Mouse (Mus musculus) forebrain, embryonic 12.5 days (tissue): Measurements from ENCODE around the gene Gdpd4. TPM values are rescaled to one million over a fixed set of nuclear protein-coding genes. Genes with fewer than 3 reads are reported as not detected.

Experiments used
- ATAC-seq: fragments of 200-750 bp; cut with Nextera tagmentation; 2 replicates; pipeline ENCODE4 v1.8.0; 2017; ENCODE audit warnings: moderate TSS enrichment; ENCODE audit not compliant: low FRiP score
- H3K27ac ChIP-seq: fragments of 300-500 bp; sonication (generic); 2 replicates; pipeline ENCODE4 v1.5.1; 2016; ENCODE audit warnings: mild to moderate bottlenecking
- H3K27me3 ChIP-seq: fragments of 300-500 bp; sonication (generic); 2 replicates; pipeline ENCODE4 v1.6.1; 2016; ENCODE audit warnings: mild to moderate bottlenecking
- H3K36me3 ChIP-seq: fragments of 300-500 bp; sonication (generic); replicated peaks from 2 replicates; pipeline ENCODE4 v1.6.1; 2016; ENCODE audit warnings: mild to moderate bottlenecking
- H3K4me1 ChIP-seq: fragments of 300-500 bp; sonication (generic); 2 replicates; pipeline ENCODE4 v1.6.1; 2016
- H3K4me2 ChIP-seq: fragments of 300-500 bp; sonication (generic); 2 replicates; pipeline ENCODE4 v1.6.1; 2016; ENCODE audit warnings: mild to moderate bottlenecking, moderate library complexity
- H3K4me3 ChIP-seq: fragments of 300-500 bp; sonication (generic); replicated peaks from 2 replicates; pipeline ENCODE4 v1.5.1; 2016; ENCODE audit warnings: mild to moderate bottlenecking
- H3K9ac ChIP-seq: fragments of 300-500 bp; sonication (generic); 2 replicates; pipeline ENCODE4 v1.6.1; 2016; ENCODE audit warnings: mild to moderate bottlenecking
- H3K9me3 ChIP-seq: fragments of 300-500 bp; sonication (generic); 2 replicates; pipeline ENCODE4 v1.6.1; 2016
- WGBS: fragments of 180-500 bp; shearing (Covaris S2); methylation state at CpG from one replicate; pipeline ENCODE4 v1.1.7; 2016; 5-methylcytosine and 5-hydroxymethylcytosine counted together
- polyA plus RNA-seq: library from polyadenylated mRNA; unstranded; fragments of >200 nt; fragmentation: Nextera tagmentation; extraction: Ambion mirVana; gene quantifications from 2 replicates; pipeline ENCODE4 v1.2.1, GENCODE M21; 2016

Gene Gdpd4
- polyA plus RNA-seq, 1 experiment from 2014 or later = not detected

- H3K4me1 ChIP-seq = no peaks in the 10 kb centered on the region
- no peak overlapping the region for H3K27ac ChIP-seq
- no peaks in the 10 kb centered on the region for H3K27me3 ChIP-seq
- H3K36me3 ChIP-seq = peaks cover 11% of the 10 kb centered on the region
- H3K4me3 ChIP-seq = no peak overlapping the region
- H3K4me2 ChIP-seq = no peak overlapping the region
- no peak for ATAC-seq
- WGBS = 95% methylated on average over 4 of the region's 4 CpGs
- no peaks in the 10 kb centered on the region for H3K9me3 ChIP-seq
- no peak overlapping the region for H3K9ac ChIP-seq
Observed at GRCm38 (mm10) chr7:98095852-98096251, 176.1 kb downstream of the Gdpd4 start.

DNA sequence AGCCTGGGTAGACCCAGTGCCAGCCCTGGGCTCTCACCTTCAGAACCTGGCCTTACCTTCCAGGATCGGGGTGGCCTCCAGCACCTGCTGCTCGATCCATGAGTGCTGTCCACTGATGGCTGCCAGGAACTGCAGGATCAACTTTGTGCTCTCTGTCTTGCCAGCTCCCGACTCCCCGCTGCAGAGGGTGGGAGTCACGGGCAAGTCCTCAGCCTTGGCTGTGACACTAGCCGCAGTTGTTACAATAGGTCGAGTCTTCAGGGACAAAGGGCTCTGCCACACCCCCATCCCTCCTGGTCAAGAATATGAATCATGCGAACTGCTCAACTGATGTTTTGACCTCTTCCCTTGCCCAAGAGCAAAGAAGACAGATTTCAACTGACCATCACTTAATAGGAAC is 177.8 kb downstream of the Gdpd4 start:
- 90% methylated on average over 8 of the region's 8 CpGs for WGBS
- Histone ChIP-seq H3K9ac (no peak overlapping the region), H3K27ac (no peak overlapping the region), H3K4me2 (no peak overlapping the region), H3K27me3 (no peaks in the 10 kb centered on the region), H3K9me3 (no peaks in the 10 kb centered on the region), H3K4me3 (no peak overlapping the region), H3K4me1 (peaks cover 4% of the 10 kb centered on the region; the same call in 1 of the 2 replicates), H3K36me3 (peaks cover 11% of the 10 kb centered on the region)
- no peak for ATAC-seq

Other genes with a start within 250 kb of the Gdpd4 start
- gene Clns1a, start 223.3 kb upstream of the Gdpd4 start, polyA plus RNA-seq = 216 and 226 TPM in 2 replicates
- 3.9 and 5.6 TPM in 2 replicates for gene Aqp11, start 181.7 kb upstream of the Gdpd4 start, polyA plus RNA-seq
- 91.2 and 96.3 TPM in 2 replicates for gene Pak1, start 131.4 kb upstream of the Gdpd4 start, polyA plus RNA-seq
- gene Myo7a, start 199.6 kb downstream of the Gdpd4 start, polyA plus RNA-seq = 18.9 and 19.4 TPM in 2 replicates
- 0.45 and 0.74 TPM in 2 replicates for gene Omp, start 225.5 kb downstream of the Gdpd4 start, polyA plus RNA-seq